Comparison of ENCODE assay signal across 28 mouse cellular contexts in the genomic region with DNA sequence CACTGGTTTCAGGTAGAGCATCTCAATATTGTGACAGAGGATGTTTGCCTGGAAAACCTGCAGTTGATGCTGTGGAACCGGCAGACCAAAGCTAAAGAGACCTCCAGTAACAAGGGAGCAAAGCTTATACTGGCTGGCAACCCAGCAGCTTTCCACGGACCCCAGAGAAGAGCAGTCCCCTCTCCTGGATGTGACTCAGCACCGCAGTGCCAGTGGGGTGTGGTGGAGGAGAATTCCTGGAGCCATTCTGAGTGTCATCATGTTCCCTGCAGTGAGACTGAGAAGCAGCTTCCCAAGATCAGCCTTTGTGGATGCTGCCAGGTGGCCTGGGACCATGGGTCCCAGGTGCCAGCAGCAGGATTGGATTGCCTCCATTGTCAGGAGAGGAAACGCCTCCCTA. TPM values are rescaled to one million over a fixed set of nuclear protein-coding genes. Genes with fewer than 3 reads are reported as not detected.
DNase-seq lines count a peak whose midpoint lies in the region; ATAC-seq and TF ChIP-seq lines count a peak whose summit lies in the region.
"Had no signal": no experiment of that assay in that cellular context is flagged by ENCODE, and none has a peak within 500 bp of the region (broad histone marks: within the 10 kb centered on the region; RNA-seq: fewer than 3 reads in every experiment).

No protein-coding gene starts in this region.

- no peaks in the 10 kb centered on the region for H3K79me2 ChIP-seq in MEL (ENCODE audit: control insufficient read depth, insufficient read depth, low read length, poor library complexity)

- TF ChIP-seq EP300 in MEL (IDR thresholded peaks at IDR 0.05; ENCODE audit: low read depth in 1 of 2, low read length in 2 of 2), result no peak
- TF ChIP-seq EP300 in liver, embryonic 14.5 days (IDR thresholded peaks at IDR 0.05; ENCODE audit: low read depth), result no peak

- H3K4me2 ChIP-seq in liver, embryonic 14.5 days (ENCODE audit: low read depth), result peak overlapping the region; percentile 76
- H3K4me2 ChIP-seq: embryonic facial prominence, embryonic 12.5 days; heart, embryonic 11.5 days; hindbrain, embryonic 15.5 days; neural tube, embryonic 13.5 days had no signal

- H3K9me3 ChIP-seq in MEL (replicated peaks; ENCODE audit: insufficient read depth, low read length), result no peaks in the 10 kb centered on the region
- H3K9me3 ChIP-seq in erythroblast, embryonic 14.5 days (ENCODE audit: control insufficient read depth, low read length), result no peaks in the 10 kb centered on the region
- no peaks in the 10 kb centered on the region for H3K9me3 ChIP-seq in liver, embryonic 14.5 days (ENCODE audit: control insufficient read depth, low read length)
- H3K9me3 ChIP-seq: embryonic facial prominence, embryonic 12.5 days; hindbrain, embryonic 15.5 days; limb, embryonic 10.5 days; midbrain, embryonic 10.5 days; neural tube, embryonic 13.5 days had no signal

- no peaks in the 10 kb centered on the region for H3K27me3 ChIP-seq in MEL (ENCODE audit: control insufficient read depth in 1 of 2, insufficient read depth in 2 of 2, low read length in 2 of 2)
- no peaks in the 10 kb centered on the region for H3K27me3 ChIP-seq in erythroblast, embryonic 14.5 days (ENCODE audit: control insufficient read depth)
- no peaks in the 10 kb centered on the region for H3K27me3 ChIP-seq in liver, embryonic 14.5 days (ENCODE audit: control insufficient read depth, insufficient read depth, low read length)
- H3K27me3 ChIP-seq: embryonic facial prominence, embryonic 12.5 days; neural tube, embryonic 13.5 days had no signal

- no peak for TF ChIP-seq RAD21 in MEL (IDR thresholded peaks at IDR 0.05; ENCODE audit: low read depth, low read length)

- peaks cover 6 to 33% of the 10 kb centered on the region in 2 experiments for H3K4me1 ChIP-seq in MEL (ENCODE audit: control insufficient read depth in 1 of 2, insufficient read depth in 2 of 2, low read length in 2 of 2)
- H3K4me1 ChIP-seq in erythroblast, embryonic 14.5 days (ENCODE audit: control insufficient read depth), result peaks cover 61% of the 10 kb centered on the region
- peaks cover 27 to 31% of the 10 kb centered on the region in 2 experiments for H3K4me1 ChIP-seq in liver, embryonic 14.5 days (replicated peaks; ENCODE audit: control insufficient read depth in 2 of 2, insufficient read depth in 2 of 2, low read length in 1 of 2)
- H3K4me1 ChIP-seq: embryonic facial prominence, embryonic 12.5 days; hindbrain, embryonic 15.5 days; limb, embryonic 10.5 days; midbrain, embryonic 10.5 days; neural tube, embryonic 13.5 days had no signal

- H3K4me3 ChIP-seq in MEL (ENCODE audit: control insufficient read depth in 1 of 2, insufficient read depth in 1 of 2, low read depth in 2 of 2, low read length in 2 of 2), result no peak overlapping the region; a peak in 1 of 4 replicates
- peak overlapping the region; percentile 50 for H3K4me3 ChIP-seq in erythroblast, embryonic 14.5 days (replicated peaks)
- H3K4me3 ChIP-seq in liver, embryonic 14.5 days (ENCODE audit: insufficient read depth in 1 of 2, low read depth in 2 of 2, low read length in 2 of 2), result peak overlapping the region; percentile 28 to 33; a peak in 3 of 4 replicates
- H3K4me3 ChIP-seq: embryonic facial prominence, embryonic 12.5 days; hindbrain, embryonic 15.5 days; left cerebral cortex, adult 2 months; limb, embryonic 10.5 days; midbrain, embryonic 10.5 days; myocyte; neural tube, embryonic 13.5 days had no signal

- H3K27ac ChIP-seq in MEL (ENCODE audit: control insufficient read depth, low read depth, low read length), result peak overlapping the region; percentile 56
- peak overlapping the region; percentile 97 for H3K27ac ChIP-seq in liver, embryonic 14.5 days
- H3K27ac ChIP-seq: embryonic facial prominence, embryonic 12.5 days; hindbrain, embryonic 15.5 days; left cerebral cortex, adult 2 months; limb, embryonic 10.5 days; macrophage; midbrain, embryonic 10.5 days; neural tube, embryonic 13.5 days had no signal

- H3K36me3 ChIP-seq in MEL (ENCODE audit: control insufficient read depth in 1 of 2, insufficient read depth in 2 of 2, low read length in 2 of 2), result peaks cover 0 to 22% of the 10 kb centered on the region in 2 experiments; a peak in 2 of 4 replicates
- peaks cover 25% of the 10 kb centered on the region for H3K36me3 ChIP-seq in erythroblast, embryonic 14.5 days (ENCODE audit: control insufficient read depth)
- H3K36me3 ChIP-seq in liver, embryonic 14.5 days (replicated peaks; ENCODE audit: control insufficient read depth, insufficient read depth, low read depth), result no peaks in the 10 kb centered on the region
- H3K36me3 ChIP-seq: limb, embryonic 10.5 days; midbrain, embryonic 10.5 days had no signal

- WGBS in liver, embryonic 14.5 days (ENCODE audit: insufficient replicate concordance), result 31% methylated on average over 4 of the region's 4 CpGs

- H3K9ac ChIP-seq in MEL (ENCODE audit: control insufficient read depth, low read depth, low read length, poor library complexity, severe bottlenecking), result no peak overlapping the region
- peak overlapping the region; percentile 58 for H3K9ac ChIP-seq in liver, embryonic 14.5 days (replicated peaks)
- H3K9ac ChIP-seq: embryonic facial prominence, embryonic 12.5 days; hindbrain, embryonic 15.5 days; neural tube, embryonic 13.5 days had no signal

- TF ChIP-seq CTCF in MEL (IDR thresholded peaks at IDR 0.05 in 2 of 3, conservative IDR thresholded peaks at IDR 0.05 in 1 of 3; ENCODE audit: control insufficient read depth in 1 of 3, insufficient read depth in 1 of 3, low read depth in 2 of 3, low read length in 3 of 3, poor library complexity in 1 of 3, severe bottlenecking in 1 of 3), result no peak
- no peak for TF ChIP-seq CTCF in liver, embryonic 14.5 days (IDR thresholded peaks at IDR 0.05; ENCODE audit: low read depth)

- ATAC-seq in liver, embryonic 14.5 days (ENCODE audit: insufficient read depth), result peak; percentile 75
- ATAC-seq: forebrain, embryonic 14.5 days; intestine, postnatal 0 days; lung, postnatal 0 days; midbrain, embryonic 16.5 days had no signal

- DNase-seq in cerebellum, postnatal 25 days, result peak; percentile 10 to 13
- DNase-seq in cerebellum, adult 8-10 months, result no peak
- no peak for DNase-seq in MEL (ENCODE audit: low read depth, low spot score)
- peak in 2 of 3 experiments; percentile 31 to 42 for DNase-seq in liver, embryonic 14.5 days (ENCODE audit: low read depth in 3 of 3, low spot score in 3 of 3)
- DNase-seq in embryo, embryonic 10.5 days (ENCODE audit: low spot score), result no peak
- DNase-seq in right cerebral cortex, postnatal 36 days (ENCODE audit: low spot score in 2 of 2), result no peak
- no peak for DNase-seq in Muller cell, postnatal 12 days (ENCODE audit: inconsistent ontology term)
- DNase-seq: adrenal gland, adult 2 months; cerebellum, adult 9-10 months; kidney, postnatal 4 days; layer of hippocampus, adult 9-11 months; retina, postnatal 1 day; right cerebral cortex, postnatal 25 days; thymus, postnatal 25 days had no signal

- TF ChIP-seq POLR2A in MEL (IDR thresholded peaks at IDR 0.05; ENCODE audit: control insufficient read depth in 1 of 2, insufficient read depth in 1 of 2, low read depth in 1 of 2, low read length in 2 of 2, poor library complexity in 1 of 2), result no peak

TF ChIP-seq in MEL, 35 proteins besides CTCF, POLR2A, EP300 and RAD21:
- TF ChIP-seq MAFK (IDR thresholded peaks at IDR 0.05; ENCODE audit: borderline replicate concordance, low read depth, low read length) (no peak), NRF1 (IDR thresholded peaks at IDR 0.05; ENCODE audit: insufficient read depth, low read depth, low read length, poor library complexity, severe bottlenecking) (no peak), SMC3 (IDR thresholded peaks at IDR 0.05; ENCODE audit: low read depth, low read length) (no peak), HCFC1 (IDR thresholded peaks at IDR 0.05; ENCODE audit: low read depth, low read length) (no peak), CHD1 (IDR thresholded peaks at IDR 0.05; ENCODE audit: low read depth, low read length) (no peak), TCF12 (IDR thresholded peaks at IDR 0.05; ENCODE audit: low read depth, low read length) (no peak), ZC3H11A (IDR thresholded peaks at IDR 0.05; ENCODE audit: low read depth, low read length) (no peak), ELF1 (IDR thresholded peaks at IDR 0.05; ENCODE audit: low read depth, low read length) (no peak), MYC (IDR thresholded peaks at IDR 0.05; ENCODE audit: low read depth, low read length) (no peak), MYB (IDR thresholded peaks at IDR 0.05; ENCODE audit: low read depth, low read length) (no peak), CHD2 (IDR thresholded peaks at IDR 0.05; ENCODE audit: low read length) (no peak), MAX (IDR thresholded peaks at IDR 0.05; ENCODE audit: low read length) (no peak)
TF ChIP-seq in MEL: peak in this region for 0.

RNA-seq across cellular contexts. Expression of a gene that starts 24.4 kb away (rescaled TPM):
- total RNA-seq in MEL (2012; rRNA removed), result 44.5 and 53.4 TPM in 2 replicates
- 10 to 100 TPM in 1 of 2 experiments, not detected in 1; 96.0 TPM for polyA plus RNA-seq in MEL (2012; ENCODE audit: insufficient read depth in 1 of 2, insufficient read length in 2 of 2, low read depth in 1 of 2, low replicate concordance in 2 of 2, missing spikeins in 1 of 2)
- 1.6 and 2.7 TPM in 2 replicates for polyA plus RNA-seq in erythroblast, embryonic 14.5 days (2012)
- polyA plus RNA-seq in liver, embryonic 14.5 days (2012; rRNA removed), result 22.1 and 23.0 TPM in 2 replicates
- 25.4 and 25.5 TPM in 2 replicates for polyA plus RNA-seq in liver, embryonic 14.5 days (2014; fragmentation: Nextera tagmentation; extraction: Ambion mirVana)

RNA-seq across cellular contexts. Expression of a gene that starts 24.5 kb away (rescaled TPM):
- 18.4 and 22.5 TPM in 2 replicates for total RNA-seq in MEL (2012; rRNA removed)
- 10 to 100 TPM; 18.9 to 99.9 TPM for polyA plus RNA-seq in MEL (2012; ENCODE audit: insufficient read depth in 1 of 2, insufficient read length in 2 of 2, low read depth in 1 of 2, low replicate concordance in 2 of 2, missing spikeins in 1 of 2)
- polyA plus RNA-seq in erythroblast, embryonic 14.5 days (2012), result 0.31 and 0.35 TPM in 2 replicates
- polyA plus RNA-seq in liver, embryonic 14.5 days (2012; rRNA removed), result 6.2 and 7.9 TPM in 2 replicates
- 6.3 and 6.5 TPM in 2 replicates for polyA plus RNA-seq in liver, embryonic 14.5 days (2014; fragmentation: Nextera tagmentation; extraction: Ambion mirVana)

RNA-seq across cellular contexts. Expression of a gene that starts 58.9 kb away (rescaled TPM):
- 19.5 and 21.4 TPM in 2 replicates for total RNA-seq in MEL (2012; rRNA removed)
- polyA plus RNA-seq in MEL (2012; ENCODE audit: insufficient read depth in 1 of 2, insufficient read length in 2 of 2, low read depth in 1 of 2, low replicate concordance in 2 of 2, missing spikeins in 1 of 2), result 10 to 100 TPM in 1 of 2 experiments, not detected in 1; 28.0 TPM
- 30.7 and 31.2 TPM in 2 replicates for polyA plus RNA-seq in erythroblast, embryonic 14.5 days (2012)
- 31.2 and 38.7 TPM in 2 replicates for polyA plus RNA-seq in liver, embryonic 14.5 days (2012; rRNA removed)
- 30.8 and 31.3 TPM in 2 replicates for polyA plus RNA-seq in liver, embryonic 14.5 days (2014; fragmentation: Nextera tagmentation; extraction: Ambion mirVana)

Comparison
In these comparisons a context has a peak if more than half of its experiments do, and no peak if none do; other contexts are left out.
1. DNase-seq: peak in cerebellum, postnatal 25 days (2 of 2) and liver, embryonic 14.5 days (2 of 3); none in cerebellum, adult 8-10 months (single experiment), MEL (single experiment), embryo, embryonic 10.5 days (single experiment), right cerebral cortex, postnatal 36 days (0 of 2) and Muller cell, postnatal 12 days (single experiment).
2. H3K4me3 ChIP-seq: peak in erythroblast, embryonic 14.5 days (single experiment) and liver, embryonic 14.5 days (2 of 2); none in MEL (0 of 2).